Mouse (Mus musculus) forebrain, embryonic 13.5 days (tissue): Measurements from ENCODE around the gene Cdhr3. TPM values are rescaled to one million over a fixed set of nuclear protein-coding genes. Genes with fewer than 3 reads are reported as not detected.

ENCODE experiments used
- ATAC-seq: fragments of 200-750 bp; cut with Nextera tagmentation; 2 replicates; pipeline ENCODE4 v1.8.0; 2017
- H3K27ac ChIP-seq: fragments of 300-500 bp; sonication (generic); 2 replicates; pipeline ENCODE4 v1.5.1; 2015; ENCODE audit warnings: inconsistent platforms, mild to moderate bottlenecking, moderate library complexity
- H3K27me3 ChIP-seq: fragments of 300-500 bp; sonication (generic); 2 replicates; pipeline ENCODE4 v1.6.1; 2015; ENCODE audit warnings: mild to moderate bottlenecking, inconsistent platforms
- H3K36me3 ChIP-seq: fragments of 300-500 bp; sonication (generic); 2 replicates; pipeline ENCODE4 v1.6.1; 2015; ENCODE audit warnings: mild to moderate bottlenecking, inconsistent platforms; ENCODE audit not compliant: poor library complexity, severe bottlenecking
- H3K4me1 ChIP-seq: fragments of 300-500 bp; sonication (generic); 2 replicates; pipeline ENCODE4 v1.6.1; 2015; ENCODE audit warnings: inconsistent platforms
- H3K4me2 ChIP-seq: fragments of 300-500 bp; sonication (generic); 2 replicates; pipeline ENCODE4 v1.6.1; 2015; ENCODE audit warnings: inconsistent platforms, mild to moderate bottlenecking, moderate library complexity
- H3K4me3 ChIP-seq: fragments of 300-500 bp; sonication (generic); 2 replicates; pipeline ENCODE4 v1.5.1; 2015; ENCODE audit warnings: mild to moderate bottlenecking, inconsistent platforms
- H3K9ac ChIP-seq: fragments of 300-500 bp; sonication (generic); 2 replicates; pipeline ENCODE4 v1.6.1; 2015; ENCODE audit warnings: mild to moderate bottlenecking, inconsistent platforms
- H3K9me3 ChIP-seq: fragments of 300-500 bp; sonication (generic); replicated peaks from 2 replicates; pipeline ENCODE4 v1.6.1; 2016; ENCODE audit warnings: inconsistent platforms
- WGBS: fragments of 180-500 bp; shearing (Covaris S2); methylation state at CpG from one replicate; pipeline ENCODE4 v1.1.7; 2015; 5-methylcytosine and 5-hydroxymethylcytosine counted together
- polyA plus RNA-seq: library from polyadenylated mRNA; unstranded; fragments of >200 nt; fragmentation: Nextera tagmentation; extraction: Ambion mirVana; gene quantifications from 2 replicates; pipeline ENCODE4 v1.2.1, GENCODE M21; 2015

The Cdhr3 gene
- polyA plus RNA-seq, 1 experiment from 2014 or later, result 0.13 TPM

DNA sequence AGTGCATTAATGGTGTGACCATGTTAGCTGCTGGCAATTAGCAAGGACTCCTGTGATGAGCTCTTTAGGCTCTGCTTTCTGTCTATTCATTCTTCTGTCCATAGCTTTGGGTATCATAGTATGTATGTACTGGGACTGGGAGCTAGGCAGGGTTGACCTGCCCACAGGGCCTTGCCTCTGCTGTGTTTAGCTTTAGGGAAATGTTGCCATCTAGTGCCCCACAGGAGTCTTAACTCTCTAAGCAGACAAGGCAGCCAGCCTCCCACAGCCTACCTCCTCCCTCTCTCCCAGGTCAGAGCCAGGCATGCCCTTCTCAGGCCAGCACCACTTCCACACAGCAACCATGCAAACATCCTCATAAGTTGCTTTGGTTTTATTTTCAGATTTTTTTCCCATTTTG lies 16.9 kb upstream of the Cdhr3 start:
- Histone ChIP-seq H3K9ac (no peak overlapping the region), H3K9me3 (no peaks in the 10 kb centered on the region), H3K4me3 (no peak overlapping the region), H3K27me3 (peaks cover 18% of the 10 kb centered on the region), H3K4me1 (peaks cover 39% of the 10 kb centered on the region), H3K36me3 (no peaks in the 10 kb centered on the region), H3K27ac (no peak overlapping the region), H3K4me2 (no peak overlapping the region)
- ATAC-seq, result peak; percentile 67

DNA sequence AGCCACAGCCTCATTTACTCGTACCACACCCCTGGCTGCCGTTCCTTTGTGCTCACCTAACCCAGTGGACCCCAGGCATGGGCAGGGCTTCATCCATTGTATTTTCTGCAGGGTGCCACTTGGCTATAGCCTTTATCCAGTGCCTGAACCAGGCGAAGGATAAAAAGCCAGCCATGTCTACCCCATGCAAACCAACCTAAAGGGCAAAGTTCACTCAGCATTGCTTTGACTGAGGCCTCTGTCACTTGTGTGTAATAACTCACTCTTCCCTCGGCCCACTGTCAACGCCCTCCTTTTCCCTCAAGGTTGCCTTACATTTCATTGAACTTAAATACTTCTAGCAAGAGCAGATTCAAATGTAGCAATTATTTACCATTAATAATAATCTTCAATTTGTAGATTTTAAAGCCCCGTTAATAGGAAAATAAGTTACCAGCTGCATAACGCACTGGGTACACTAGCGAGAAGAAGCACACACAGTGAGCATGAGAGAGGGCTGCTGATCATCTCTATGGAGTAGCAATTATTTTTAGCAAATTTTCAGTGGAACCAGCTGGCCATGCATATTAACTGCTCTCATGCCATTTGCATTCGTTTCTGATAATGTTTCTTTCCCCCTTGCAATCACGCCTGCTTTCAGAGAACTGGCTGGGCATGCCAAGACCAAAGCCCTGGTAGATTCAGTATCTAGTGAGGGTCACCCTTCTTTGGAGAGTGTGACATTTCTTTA lies 13.9 kb upstream of the Cdhr3 start:
- H3K4me1 ChIP-seq, result peaks cover 49% of the 10 kb centered on the region
- H3K36me3 ChIP-seq, result no peaks in the 10 kb centered on the region
- H3K9ac ChIP-seq, result no peak overlapping the region
- 65% methylated on average over 10 of the region's 10 CpGs for WGBS
- H3K4me3 ChIP-seq, result no peak overlapping the region
- no peak for ATAC-seq
- H3K4me2 ChIP-seq, result no peak overlapping the region
- no peaks in the 10 kb centered on the region for H3K9me3 ChIP-seq
- peaks cover 6% of the 10 kb centered on the region; the same call in 1 of the 2 replicates for H3K27me3 ChIP-seq
- peak overlapping the region; percentile 46 for H3K27ac ChIP-seq

DNA sequence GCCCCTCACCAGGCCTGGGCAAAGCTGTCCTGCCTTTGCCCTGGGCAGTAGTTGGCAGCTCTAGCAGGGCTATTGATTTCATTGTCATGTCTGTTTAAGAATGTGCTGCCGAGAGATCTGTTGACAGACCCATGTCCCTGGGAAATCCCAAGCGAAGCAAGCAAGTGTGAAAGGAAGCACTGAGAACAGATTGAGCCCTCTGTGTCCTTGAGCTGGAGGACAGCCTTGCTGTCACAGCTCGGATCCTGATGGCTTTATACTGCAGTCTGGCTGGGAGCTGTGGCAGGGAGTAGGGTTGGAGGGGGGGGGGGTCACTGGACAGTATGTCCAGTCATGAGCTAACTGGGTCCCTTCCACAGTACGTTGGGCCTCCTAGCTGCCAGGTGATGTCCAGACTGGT lies 13.0 kb upstream of the Cdhr3 start:
- 69% methylated on average over 4 of the region's 4 CpGs for WGBS
- Histone ChIP-seq H3K4me2 (no peak overlapping the region), H3K36me3 (no peaks in the 10 kb centered on the region), H3K27me3 (peaks cover 6% of the 10 kb centered on the region; the same call in 1 of the 2 replicates), H3K27ac (no peak overlapping the region), H3K4me3 (no peak overlapping the region), H3K9ac (no peak overlapping the region), H3K9me3 (no peaks in the 10 kb centered on the region), H3K4me1 (peaks cover 42% of the 10 kb centered on the region)
- ATAC-seq, result no peak

DNA sequence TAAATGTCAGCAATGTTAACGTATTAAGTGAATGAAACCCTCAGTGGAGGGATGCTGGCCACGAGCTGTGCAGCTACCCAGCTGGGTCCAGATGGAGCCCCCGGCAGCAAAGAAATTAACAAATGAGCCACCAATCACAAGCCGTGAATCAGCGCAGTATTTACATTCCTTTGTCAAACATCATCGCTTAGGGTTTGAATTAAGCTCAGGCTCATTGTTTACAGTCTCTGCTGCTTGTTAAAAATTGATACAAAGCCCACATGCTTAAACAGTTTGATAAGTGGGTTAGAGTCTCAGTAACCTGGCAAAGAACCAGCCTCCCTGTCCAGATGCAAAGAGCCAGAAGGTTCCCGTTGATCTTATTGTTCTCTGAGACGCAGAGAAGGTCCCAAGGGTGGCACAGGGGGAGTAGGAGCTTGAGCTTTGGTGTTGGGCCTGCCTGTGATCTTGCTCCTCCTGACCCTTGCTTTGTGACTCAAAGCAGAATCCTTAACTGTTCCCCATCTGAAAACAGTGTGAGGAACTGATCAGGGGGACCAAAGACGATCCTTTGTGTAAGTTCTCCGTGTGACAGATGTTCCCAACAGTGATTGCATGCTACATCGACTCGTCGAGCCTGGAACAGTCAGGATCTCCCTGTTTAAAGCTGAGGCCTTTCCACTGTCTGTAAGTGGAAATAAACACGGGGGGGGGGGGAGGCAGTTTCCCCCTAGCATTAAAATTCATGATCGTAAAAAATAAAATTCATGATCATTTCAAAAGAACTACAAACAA lies 9.9 kb upstream of the Cdhr3 start:
- Histone ChIP-seq H3K9me3 (no peaks in the 10 kb centered on the region), H3K4me1 (peaks cover 34% of the 10 kb centered on the region), H3K27ac (peak overlapping the region; percentile 76), H3K4me3 (no peak overlapping the region), H3K9ac (no peak overlapping the region), H3K36me3 (no peaks in the 10 kb centered on the region), H3K4me2 (peak overlapping the region; percentile 14; the same call in 1 of the 2 replicates), H3K27me3 (no peaks in the 10 kb centered on the region)
- peak; percentile 84 for ATAC-seq
- 25% methylated on average over 15 of the region's 15 CpGs for WGBS

DNA sequence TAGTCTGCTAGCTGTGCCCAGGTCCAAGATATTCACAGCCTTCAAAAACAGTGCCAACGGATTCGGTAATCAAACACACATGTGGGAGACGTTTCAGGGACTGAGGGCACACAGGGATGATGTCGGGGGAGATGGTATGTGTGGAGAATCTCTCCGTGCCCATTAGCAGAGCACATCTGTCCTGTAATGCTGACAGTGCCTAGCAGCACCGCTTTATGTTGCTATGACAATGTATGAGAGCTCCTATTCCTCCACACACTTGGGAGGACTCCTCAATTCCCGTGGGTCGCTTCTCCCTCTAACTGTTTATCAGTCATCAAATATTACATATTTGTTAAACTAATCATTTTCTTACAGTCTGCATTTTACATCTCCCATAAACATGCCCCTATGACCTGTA lies 9.0 kb upstream of the Cdhr3 start:
- H3K9me3 ChIP-seq, result no peaks in the 10 kb centered on the region
- 77% methylated on average over 8 of the region's 8 CpGs for WGBS
- no peak overlapping the region for H3K4me3 ChIP-seq
- no peaks in the 10 kb centered on the region for H3K27me3 ChIP-seq
- H3K4me2 ChIP-seq, result no peak overlapping the region
- no peaks in the 10 kb centered on the region for H3K36me3 ChIP-seq
- H3K4me1 ChIP-seq, result peaks cover 33% of the 10 kb centered on the region
- ATAC-seq, result no peak
- H3K27ac ChIP-seq, result no peak overlapping the region
- H3K9ac ChIP-seq, result no peak overlapping the region

DNA sequence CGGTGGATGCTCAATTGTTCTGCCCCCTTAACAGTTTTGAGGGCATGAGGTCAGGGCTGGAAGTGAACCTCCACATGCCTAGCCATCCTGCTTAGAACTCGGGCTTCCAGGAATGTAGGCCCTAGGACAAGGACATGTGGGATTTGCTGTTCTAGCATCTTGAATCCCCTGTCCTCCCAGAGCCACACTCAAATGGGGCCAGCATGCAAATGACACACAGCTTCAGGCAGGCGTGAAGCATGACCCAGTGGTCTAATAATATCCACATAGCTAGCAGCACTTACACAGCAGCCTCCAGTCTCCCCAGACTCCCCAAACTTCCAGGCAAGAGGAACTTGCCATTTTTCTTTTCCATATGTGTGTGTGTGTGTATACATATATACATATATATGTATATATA lies 3.3 kb upstream of the Cdhr3 start:
- ATAC-seq, result no peak

DNA sequence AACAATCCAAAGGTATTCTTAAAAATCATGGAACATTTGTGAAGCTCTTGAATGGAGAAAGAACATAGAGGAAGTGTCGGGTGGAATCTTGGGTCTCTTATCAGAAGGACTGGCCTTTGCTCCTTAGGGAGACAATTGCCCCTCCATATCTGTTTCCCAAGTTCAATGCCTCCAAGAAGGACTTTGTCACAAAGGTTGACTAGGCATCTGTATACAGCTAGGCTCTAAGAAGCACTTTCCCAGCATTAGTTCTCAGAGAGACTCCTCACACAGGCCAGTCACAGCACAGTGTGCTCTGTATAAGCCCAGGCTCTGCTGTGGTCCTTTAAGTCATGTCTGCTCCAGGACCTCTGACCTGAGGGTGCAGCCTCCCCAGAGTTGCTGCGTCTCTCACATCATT lies 479 bp downstream of the Cdhr3 start:
- H3K36me3 ChIP-seq, result no peaks in the 10 kb centered on the region
- H3K27me3 ChIP-seq, result peaks cover 2% of the 10 kb centered on the region; the same call in 1 of the 2 replicates
- no peaks in the 10 kb centered on the region for H3K4me1 ChIP-seq
- H3K9me3 ChIP-seq, result no peaks in the 10 kb centered on the region
- H3K9ac ChIP-seq, result no peak overlapping the region
- no peak for ATAC-seq
- no peak overlapping the region for H3K4me3 ChIP-seq
- WGBS, result 77% methylated on average over 2 of the region's 2 CpGs
- no peak overlapping the region for H3K27ac ChIP-seq
- H3K4me2 ChIP-seq, result no peak overlapping the region

More for the DNA sequence above, 3.3 kb upstream of the Cdhr3 start:
- Histone ChIP-seq H3K36me3 (no peaks in the 10 kb centered on the region), H3K4me2 (no peak overlapping the region), H3K27ac (no peak overlapping the region), H3K4me3 (no peak overlapping the region), H3K9ac (no peak overlapping the region), H3K27me3 (0 out of 2 replicates have a peak, but pooled peaks cover 2% of the 10 kb centered on the region), H3K4me1 (no peaks in the 10 kb centered on the region), H3K9me3 (no peaks in the 10 kb centered on the region)
- WGBS, result 88% methylated on average over 3 of the region's 3 CpGs

DNA sequence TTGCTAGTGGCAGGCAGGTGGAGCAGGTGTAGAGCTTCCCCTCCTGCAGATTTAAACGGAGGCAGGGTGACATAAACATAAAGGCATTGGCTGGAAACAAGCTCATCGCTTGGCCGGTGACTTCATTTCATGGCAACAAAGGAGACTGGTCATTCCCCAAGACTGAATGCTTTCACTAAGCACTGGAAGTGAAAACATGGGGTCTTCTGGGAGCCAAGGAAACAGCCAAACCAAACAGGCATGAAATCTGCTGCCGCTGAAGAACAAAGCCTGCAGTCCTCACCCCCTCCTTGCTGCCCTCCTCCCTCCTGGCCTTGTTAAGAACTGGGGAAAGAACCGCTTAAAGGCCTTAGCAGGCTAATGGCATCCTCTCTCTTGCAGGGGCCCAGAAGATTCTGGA lies 6.5 kb downstream of the Cdhr3 start:
- H3K27me3 ChIP-seq, result peaks cover 4% of the 10 kb centered on the region
- no peak overlapping the region for H3K4me3 ChIP-seq
- H3K9ac ChIP-seq, result no peak overlapping the region
- peak; percentile 58; the same call in 1 of the 2 replicates for ATAC-seq
- 7% methylated on average over 5 of the region's 5 CpGs for WGBS
- no peak overlapping the region for H3K27ac ChIP-seq
- H3K9me3 ChIP-seq, result no peaks in the 10 kb centered on the region
- H3K36me3 ChIP-seq, result no peaks in the 10 kb centered on the region
- no peak overlapping the region for H3K4me2 ChIP-seq
- peaks cover 31% of the 10 kb centered on the region for H3K4me1 ChIP-seq

DNA sequence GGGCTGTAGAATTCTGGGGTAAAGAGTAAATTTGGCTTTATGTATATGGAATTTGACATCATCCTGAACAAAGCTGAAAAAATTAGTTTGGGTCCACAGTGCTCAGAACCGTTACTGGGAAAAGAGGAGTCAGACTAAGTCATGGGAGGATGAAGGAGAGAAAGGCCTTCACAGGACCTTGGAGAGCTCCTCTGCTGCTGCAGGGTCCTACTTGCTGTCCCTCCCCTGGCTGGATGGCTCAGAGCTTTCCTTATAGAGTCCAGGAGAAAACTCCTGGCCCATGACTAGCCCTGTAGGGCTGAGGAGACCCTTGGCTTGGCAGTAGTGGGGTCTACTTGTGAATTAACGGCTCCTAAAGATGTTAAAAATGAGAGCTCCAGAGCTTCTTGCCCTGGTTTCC lies 8.0 kb downstream of the Cdhr3 start:
- Histone ChIP-seq H3K4me2 (no peak overlapping the region), H3K36me3 (no peaks in the 10 kb centered on the region), H3K4me3 (no peak overlapping the region), H3K27ac (no peak overlapping the region), H3K9ac (no peak overlapping the region), H3K4me1 (peaks cover 31% of the 10 kb centered on the region), H3K27me3 (peaks cover 13% of the 10 kb centered on the region), H3K9me3 (no peaks in the 10 kb centered on the region)
- ATAC-seq, result no peak
- WGBS, result 35% methylated on average over 2 of the region's 2 CpGs

DNA sequence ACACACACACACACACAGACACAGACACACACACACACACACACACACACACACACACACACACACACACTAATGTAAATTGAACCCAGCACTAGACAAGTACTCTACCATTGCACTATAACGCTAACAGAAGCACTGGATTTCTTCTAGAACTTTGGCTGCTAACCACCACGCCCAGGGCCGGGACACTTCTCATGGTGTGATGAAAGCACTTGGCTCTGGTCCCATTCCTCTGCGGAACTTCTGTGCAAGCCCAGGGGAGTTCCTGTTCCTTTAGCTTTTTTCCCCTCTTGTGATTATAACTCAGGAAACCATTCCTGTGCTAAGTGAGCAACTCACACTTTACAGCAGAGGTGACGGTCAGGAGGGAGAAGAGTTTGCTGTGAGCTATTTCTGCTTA lies 9.3 kb downstream of the Cdhr3 start:
- 57% methylated on average over 5 of the region's 5 CpGs for WGBS
- H3K9me3 ChIP-seq, result no peaks in the 10 kb centered on the region
- H3K36me3 ChIP-seq, result no peaks in the 10 kb centered on the region
- no peak overlapping the region for H3K4me2 ChIP-seq
- H3K4me3 ChIP-seq, result no peak overlapping the region
- ATAC-seq, result no peak
- peaks cover 31% of the 10 kb centered on the region for H3K4me1 ChIP-seq
- no peak overlapping the region for H3K27ac ChIP-seq
- peaks cover 15% of the 10 kb centered on the region; the same call in 1 of the 2 replicates for H3K27me3 ChIP-seq
- H3K9ac ChIP-seq, result no peak overlapping the region

DNA sequence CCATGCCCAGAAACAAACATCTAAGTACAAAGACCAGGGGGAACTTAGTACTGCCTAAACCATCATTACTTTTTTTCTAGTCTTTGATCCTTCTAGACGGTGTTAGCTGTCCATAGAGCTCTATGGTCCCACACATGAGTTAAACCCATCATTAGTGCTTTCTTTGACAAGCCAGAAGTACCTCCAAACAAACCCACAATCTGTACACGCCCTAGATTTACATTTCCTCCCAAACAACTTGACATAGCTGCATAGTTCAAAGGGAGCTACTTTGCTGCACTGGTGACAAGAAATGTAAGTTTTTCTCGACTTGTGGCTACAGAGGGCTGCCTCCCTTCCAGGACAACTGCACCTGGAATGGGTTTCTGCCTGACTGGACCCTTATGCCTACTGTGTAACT lies 16.4 kb downstream of the Cdhr3 start:
- Histone ChIP-seq H3K4me3 (no peak overlapping the region), H3K36me3 (no peaks in the 10 kb centered on the region), H3K9ac (no peak overlapping the region), H3K9me3 (no peaks in the 10 kb centered on the region), H3K27me3 (peaks cover 27% of the 10 kb centered on the region), H3K27ac (no peak overlapping the region), H3K4me1 (peaks cover 21% of the 10 kb centered on the region), H3K4me2 (no peak overlapping the region)
- WGBS, result 69% methylated on average over 3 of the region's 3 CpGs
- no peak for ATAC-seq

DNA sequence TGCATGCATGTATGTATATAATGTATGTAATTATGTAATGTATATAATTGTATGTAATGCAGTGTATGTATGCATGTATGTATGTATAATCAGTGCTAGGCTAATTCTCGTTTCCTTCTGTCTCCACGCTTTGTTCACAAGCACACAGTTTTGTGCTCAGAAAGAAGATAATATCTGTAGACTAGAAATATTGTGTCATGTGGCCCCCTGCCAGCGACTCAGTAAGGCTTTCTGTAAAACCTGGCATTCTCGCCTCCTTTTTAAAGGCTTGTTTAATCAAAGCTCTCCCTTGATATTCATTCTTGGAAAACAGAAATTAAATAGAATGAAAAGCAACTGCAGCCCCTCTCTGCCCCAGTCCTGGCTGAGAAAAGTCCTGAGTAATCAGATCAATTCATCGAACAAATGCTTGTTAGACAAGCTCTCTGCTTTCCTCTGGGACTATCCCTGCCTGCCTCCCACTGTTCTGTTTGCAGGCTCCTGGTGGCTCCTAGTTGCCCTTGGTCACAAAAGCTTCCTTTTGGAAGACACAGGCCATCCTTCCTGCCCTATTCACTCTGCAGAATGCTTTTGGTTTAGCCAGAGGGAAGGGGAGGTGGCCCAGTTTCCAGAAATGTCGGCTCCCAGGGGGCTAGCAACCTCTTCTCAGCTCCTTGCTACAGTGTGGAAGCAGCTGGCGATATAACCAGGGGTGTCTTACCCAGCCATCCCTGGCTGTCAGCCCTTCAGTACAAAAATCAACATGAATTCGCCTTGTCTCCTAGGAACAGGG lies 20.6 kb downstream of the Cdhr3 start:
- Histone ChIP-seq H3K27me3 (peaks cover 20% of the 10 kb centered on the region), H3K4me3 (no peak overlapping the region), H3K36me3 (no peaks in the 10 kb centered on the region), H3K4me1 (peaks cover 22% of the 10 kb centered on the region), H3K9me3 (no peaks in the 10 kb centered on the region), H3K4me2 (0 out of 2 replicates have a peak overlapping the region, but pooled peaks have one; percentile 29), H3K27ac (peak overlapping the region; percentile 80), H3K9ac (peak overlapping the region; percentile 44; the same call in 1 of the 2 replicates)
- ATAC-seq, result peak; percentile 59
- WGBS, result 18% methylated on average over 8 of the region's 8 CpGs
